Comparison of ENCODE assay signal across 16 mouse cellular contexts in genomic region chr16:24187131-24187530, GRCm38 (mm10).
"Had no signal": no experiment of that assay in that cellular context is flagged by ENCODE, and none has a peak within 500 bp of the region (broad histone marks: within the 10 kb centered on the region; RNA-seq: fewer than 3 reads in every experiment).

No protein-coding gene starts in this region.

- H3K4me3 ChIP-seq: left cerebral cortex, adult 2 months; liver, embryonic 13.5 days; neural tube, embryonic 13.5 days had no signal

- DNase-seq: kidney, adult 9 months; kidney, postnatal 14 days; kidney, postnatal 4 days; liver, embryonic 13.5 days; lung, adult 2 months; lung, postnatal 14 days; lung, postnatal 4 days; midbrain, embryonic 14.5 days; retina, postnatal 1 day; right cerebral cortex, postnatal 25 days; thymus, adult 2 months; thymus, postnatal 14 days; thymus, postnatal 4 days had no signal

- H3K27ac ChIP-seq: left cerebral cortex, adult 2 months; liver, embryonic 13.5 days; neural tube, embryonic 13.5 days; stomach, postnatal 0 days had no signal
